Mouse (Mus musculus): ENCODE data around the gene Car2.
A peak's percentile ranks its signal among the peaks of the same experiment; 100 is the strongest.

The Car2 gene

DNA sequence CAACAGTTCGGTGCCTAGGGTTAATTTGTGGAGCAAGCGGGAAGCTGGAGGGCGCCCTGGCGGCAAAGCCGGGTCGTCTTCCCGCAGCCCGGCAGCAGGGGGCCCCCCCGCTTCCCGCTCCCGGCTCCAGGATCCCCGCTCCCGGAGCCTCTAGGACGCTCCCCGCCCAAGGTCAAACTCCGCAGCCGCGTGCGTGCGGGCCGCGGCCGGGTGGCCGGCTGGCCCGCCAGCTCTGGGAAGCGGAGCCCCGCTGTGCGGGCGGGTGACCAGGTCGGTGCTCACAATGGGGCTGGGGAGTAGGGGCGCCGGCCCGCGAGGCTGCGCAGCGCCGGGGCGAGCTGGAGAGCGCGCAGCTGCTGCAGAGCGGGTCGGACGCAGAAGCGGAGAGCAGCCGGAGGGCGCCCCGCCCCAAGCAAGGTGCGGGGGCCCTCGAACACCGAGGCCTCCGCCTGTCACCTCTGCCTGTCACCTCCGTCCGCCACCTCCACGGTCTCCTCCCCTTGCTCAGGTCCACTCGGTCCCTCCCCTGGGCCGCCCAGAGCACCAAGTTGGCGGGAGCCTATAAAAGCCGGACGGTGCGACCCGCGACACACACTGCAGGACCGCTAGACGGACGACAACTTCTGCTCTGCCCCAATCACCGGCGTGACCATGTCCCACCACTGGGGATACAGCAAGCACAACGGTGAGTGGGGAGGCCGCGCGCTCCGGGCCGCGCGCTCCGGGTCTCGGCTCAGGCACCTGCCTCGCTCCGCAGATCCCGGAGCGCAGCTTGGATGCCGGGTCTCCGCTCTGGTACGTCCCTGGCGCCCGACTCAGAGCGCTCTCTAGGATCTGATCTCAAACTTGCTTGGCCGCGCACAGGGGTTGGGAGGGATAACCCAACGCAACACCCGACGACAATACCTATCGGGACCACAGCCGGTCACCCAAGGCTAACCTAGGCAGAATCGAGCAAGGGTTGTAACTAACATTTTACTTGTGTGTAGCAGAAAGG lies at the start of gene Car2:
TSS of gene Car2 (plus strand) at position 172 of the 997 bp plus-strand sequence.
- DNase-seq (ENCODE audit: low spot score) = peak; percentile 39

DNA sequence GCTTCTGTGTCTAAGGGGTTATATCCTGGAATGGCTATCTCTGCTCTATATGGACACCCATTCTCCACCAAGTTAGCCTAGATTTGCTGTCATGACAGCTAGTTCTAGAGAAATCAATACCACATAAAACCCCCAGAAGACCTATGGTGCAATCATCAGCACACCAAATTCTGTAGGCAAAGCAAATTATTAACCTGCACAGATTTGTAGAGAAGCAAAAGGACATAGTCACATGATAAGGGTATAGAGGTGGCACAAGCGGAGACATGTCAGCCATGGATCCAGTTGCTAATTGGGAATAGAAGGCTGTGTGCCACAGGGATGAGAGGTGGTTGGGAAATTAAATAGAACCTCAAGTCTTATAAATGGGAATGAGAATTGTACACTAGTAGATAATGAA lies 47.1 kb upstream of the Car2 start:
- no peak for DNase-seq (ENCODE audit: low spot score)

DNA sequence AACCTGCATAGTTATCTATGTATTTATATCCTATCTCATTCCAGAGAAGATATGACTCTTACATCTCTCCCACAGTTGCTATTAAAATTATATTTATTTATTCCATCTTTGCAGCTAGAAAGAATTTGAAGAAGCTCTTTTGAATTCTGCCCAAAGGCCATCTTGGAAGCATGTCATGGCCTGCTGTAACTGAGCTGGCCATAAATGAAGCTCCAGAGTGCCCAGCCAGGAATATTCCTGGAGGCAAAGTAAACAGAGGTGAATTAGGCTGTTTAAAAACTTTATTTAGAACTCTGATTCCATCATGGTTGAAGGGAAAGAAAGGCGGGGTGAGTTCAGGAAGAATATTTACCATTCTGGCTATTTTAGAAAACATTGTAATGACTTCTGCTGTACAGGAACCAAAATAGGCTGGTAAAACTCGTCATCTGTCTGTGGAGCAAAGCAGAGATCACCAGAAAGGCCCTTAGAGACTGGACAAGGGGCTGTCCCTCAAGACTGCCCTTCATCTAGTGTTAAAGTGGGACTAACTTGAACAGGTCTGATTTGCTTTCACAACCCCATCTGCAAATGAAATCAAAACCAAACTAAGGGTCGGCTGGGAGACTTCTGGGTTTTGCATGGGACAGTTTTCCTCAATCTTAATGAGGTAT lies 46.5 kb upstream of the Car2 start:
- no peak for DNase-seq (ENCODE audit: low spot score)

DNA sequence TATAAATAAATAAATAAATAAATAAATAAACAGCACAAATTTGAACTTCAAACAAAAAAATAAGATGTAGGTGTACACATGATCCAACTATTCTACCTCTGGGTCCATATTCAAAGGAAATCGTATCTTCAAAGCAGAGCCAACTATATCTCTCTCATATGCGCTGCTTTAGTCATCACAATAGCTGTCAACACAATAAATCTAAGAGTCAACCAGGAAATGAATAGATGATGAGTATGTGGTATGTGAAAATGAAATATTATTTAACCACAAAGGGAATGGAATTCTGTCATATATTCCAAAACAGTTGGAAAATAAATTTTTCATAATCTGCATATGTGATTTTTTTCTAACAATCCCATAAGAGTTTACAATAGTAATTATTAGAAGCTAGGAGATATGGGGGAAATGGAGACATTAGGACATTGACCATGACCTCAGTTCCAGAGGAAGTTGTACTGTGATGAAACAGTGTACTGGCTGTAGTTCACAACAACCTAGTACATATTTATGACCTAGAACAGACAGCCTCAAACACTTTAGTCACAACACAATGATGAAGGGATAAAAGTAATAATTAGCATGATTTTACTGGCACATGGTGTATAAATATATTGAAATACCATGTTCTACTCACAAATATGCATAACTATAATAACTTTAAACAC lies 37.4 kb upstream of the Car2 start:
- DNase-seq (ENCODE audit: low spot score) = no peak

GRCm38 (mm10) chr3:14853966-14854365 lies 32.1 kb upstream of the Car2 start:
- no peak for DNase-seq (ENCODE audit: low spot score)

DNA sequence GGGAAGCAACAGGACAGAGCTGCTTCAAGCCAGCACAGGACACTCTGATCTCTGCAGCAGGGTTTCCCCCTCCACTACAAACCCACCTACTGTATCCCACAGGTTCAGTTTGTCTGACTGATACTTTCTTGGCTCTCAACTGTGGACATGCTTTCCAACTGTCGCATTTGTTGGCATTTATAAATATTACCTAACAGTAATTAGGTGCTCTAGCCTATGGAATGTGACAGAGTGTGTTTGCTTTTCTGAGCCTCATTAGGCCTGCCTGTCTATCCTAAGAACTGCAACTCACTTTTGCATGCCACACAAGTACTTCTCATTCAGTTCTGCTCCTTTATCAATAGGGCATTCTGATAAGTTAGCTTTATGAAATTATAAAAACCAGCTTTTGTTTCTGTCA lies 31.6 kb upstream of the Car2 start:
- DNase-seq (ENCODE audit: low spot score) = no peak

DNA sequence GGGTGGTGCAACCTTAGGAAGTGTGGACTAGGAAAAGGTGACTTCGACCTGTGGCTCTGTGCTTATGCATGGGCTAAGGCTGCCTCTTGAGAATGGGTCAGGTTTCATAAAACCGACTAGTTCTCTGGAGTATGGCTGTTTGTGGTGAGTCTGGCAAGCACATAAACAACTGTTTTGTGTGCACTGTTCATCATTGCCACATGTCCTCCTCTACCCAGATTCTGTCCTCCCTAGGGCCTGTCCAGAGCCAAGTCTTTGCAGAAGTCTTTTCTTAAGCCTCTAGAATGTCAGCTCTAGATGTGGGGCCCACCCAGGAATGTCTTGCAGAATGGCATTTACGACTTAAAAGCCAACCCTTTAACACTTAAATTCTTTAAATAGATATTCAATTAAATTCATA lies 28.2 kb upstream of the Car2 start:
- no peak for DNase-seq (ENCODE audit: low spot score)

GRCm38 (mm10) chr3:14860291-14860690 lies 25.8 kb upstream of the Car2 start:
- no peak for DNase-seq (ENCODE audit: low spot score)

GRCm38 (mm10) chr3:14861165-14861564 lies 24.9 kb upstream of the Car2 start:
- no peak for DNase-seq (ENCODE audit: low spot score)

- no peak for DNase-seq (ENCODE audit: low spot score)
Observed at GRCm38 (mm10) chr3:14861787-14862186, 24.3 kb upstream of the Car2 start.

GRCm38 (mm10) chr3:14862654-14863021 lies 23.4 kb upstream of the Car2 start:
- no peak for DNase-seq (ENCODE audit: low spot score)

DNA sequence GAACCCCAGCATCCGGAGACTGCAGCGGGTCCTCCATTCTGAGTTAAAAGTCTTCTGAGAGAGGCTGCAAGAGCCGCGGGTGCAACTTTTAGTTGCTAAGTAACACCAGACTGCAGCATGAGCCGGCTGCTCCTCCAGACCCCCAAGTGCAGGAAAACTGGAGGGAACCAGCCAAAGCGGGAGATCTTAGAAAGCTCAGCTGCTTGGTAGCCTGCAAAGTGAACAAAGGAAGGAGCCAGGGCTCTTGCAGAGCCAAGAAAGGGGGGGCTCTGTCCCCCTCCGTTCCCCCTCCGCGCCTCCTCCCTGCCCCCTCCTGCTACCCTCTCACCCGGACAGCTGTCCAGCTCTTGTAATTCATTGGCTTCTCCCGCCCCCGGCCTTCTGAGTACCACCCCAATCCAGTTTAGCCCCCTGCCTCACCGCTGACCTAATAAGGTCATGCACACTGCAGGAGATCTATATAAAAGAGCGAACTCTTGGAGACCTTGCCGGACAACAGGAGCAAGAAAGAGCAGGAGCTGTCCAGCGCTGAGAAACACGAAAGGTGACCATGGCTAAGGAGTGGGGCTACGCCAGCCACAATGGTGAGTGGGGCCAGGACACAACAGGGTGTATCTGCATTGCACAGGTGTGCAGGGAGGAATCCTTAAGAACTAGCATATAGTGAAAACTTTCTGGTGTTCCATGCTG lies 22.9 kb upstream of the Car2 start, which contains the start of gene Car3:
TSS of gene Car3 (plus strand) at position 491 of the 690 bp plus-strand sequence.
- no peak for DNase-seq (ENCODE audit: low spot score)

- DNase-seq (ENCODE audit: low spot score) = no peak
Observed at GRCm38 (mm10) chr3:14863922-14864321, 22.2 kb upstream of the Car2 start.

- DNase-seq (ENCODE audit: low spot score) = no peak
Observed at GRCm38 (mm10) chr3:14865941-14866340, 20.1 kb upstream of the Car2 start.

- DNase-seq (ENCODE audit: low spot score) = peak; percentile 38
Observed at GRCm38 (mm10) chr3:14869779-14870178, 16.3 kb upstream of the Car2 start.

GRCm38 (mm10) chr3:14870528-14870927 lies 15.5 kb upstream of the Car2 start:
- no peak for DNase-seq (ENCODE audit: low spot score)

- DNase-seq (ENCODE audit: low spot score) = no peak
Observed at GRCm38 (mm10) chr3:14871386-14871785, 14.7 kb upstream of the Car2 start.

- DNase-seq (ENCODE audit: low spot score) = no peak
Observed at GRCm38 (mm10) chr3:14874402-14875040, 11.6 kb upstream of the Car2 start.

DNA sequence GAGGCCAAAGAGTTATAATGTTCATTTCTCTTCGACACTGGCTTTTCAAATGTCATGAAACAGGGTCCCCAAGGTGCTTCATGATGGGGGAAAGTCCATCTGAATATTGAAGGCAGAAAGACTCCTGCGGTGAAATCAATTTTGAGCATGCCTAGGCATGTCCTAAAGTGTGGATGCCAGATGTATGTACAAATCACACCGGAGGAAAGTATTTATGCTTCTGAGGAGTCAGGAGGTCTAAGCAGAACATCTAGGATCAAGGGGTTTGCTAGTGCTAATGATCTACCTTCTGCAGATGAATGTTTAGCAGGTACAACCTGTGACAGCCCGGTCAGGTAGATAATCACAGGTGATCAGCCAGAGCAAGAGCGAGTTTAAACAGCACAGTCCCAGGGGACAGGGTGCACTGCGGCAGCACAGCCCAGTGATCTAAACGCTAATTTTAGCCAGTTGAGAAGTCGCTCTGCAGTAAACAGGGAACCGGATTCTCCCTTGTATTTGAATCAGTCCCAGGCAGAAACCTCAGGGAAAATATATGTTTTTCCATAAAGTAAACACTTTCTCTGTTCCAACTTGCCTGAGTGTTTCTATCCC lies 9.7 kb upstream of the Car2 start:
- no peak for DNase-seq (ENCODE audit: low spot score)

- no peak for DNase-seq (ENCODE audit: low spot score)
Observed at GRCm38 (mm10) chr3:14877251-14877909, 8.7 kb upstream of the Car2 start.
